Mouse (Mus musculus) bone marrow macrophage, adult 2 months (primary cell): ENCODE data around the gene Slc37a1. TPM values are rescaled to one million over a fixed set of nuclear protein-coding genes. Genes with fewer than 3 reads are reported as not detected.

Source experiments
- H3K27ac ChIP-seq: 2 replicates; pipeline ENCODE4 v1.5.1; 2012; ENCODE audit warnings: low read depth, low read length; ENCODE audit not compliant: insufficient read depth
- H3K4me1 ChIP-seq: 2 replicates; pipeline ENCODE4 v1.6.1; 2012; ENCODE audit warnings: low read length; ENCODE audit not compliant: control insufficient read depth, insufficient read depth
- H3K4me3 ChIP-seq: 2 replicates; pipeline ENCODE4 v1.5.1; 2012; ENCODE audit warnings: mild to moderate bottlenecking, low read length, moderate library complexity; ENCODE audit not compliant: insufficient read depth
- CTCF ChIP-seq: IDR thresholded peaks from 2 replicates; pipeline ENCODE4 v1.5.1; 2012; ENCODE audit warnings: low read depth, mild to moderate bottlenecking, low read length, moderate library complexity
- POLR2A ChIP-seq: IDR thresholded peaks from 2 replicates; pipeline ENCODE4 v1.6.1; 2012; ENCODE audit warnings: mild to moderate bottlenecking, low read depth, low read length, borderline replicate concordance
- polyA plus RNA-seq: library from polyadenylated mRNA; stranded (reverse); fragments of >200 nt; gene quantifications from 2 replicates; pipeline ENCODE4 v1.2.4, GENCODE M21; 2012; ENCODE audit not compliant: missing spikeins, insufficient read depth, insufficient read length

The Slc37a1 gene
- polyA plus RNA-seq, 1 experiment: 11.6 TPM

DNA sequence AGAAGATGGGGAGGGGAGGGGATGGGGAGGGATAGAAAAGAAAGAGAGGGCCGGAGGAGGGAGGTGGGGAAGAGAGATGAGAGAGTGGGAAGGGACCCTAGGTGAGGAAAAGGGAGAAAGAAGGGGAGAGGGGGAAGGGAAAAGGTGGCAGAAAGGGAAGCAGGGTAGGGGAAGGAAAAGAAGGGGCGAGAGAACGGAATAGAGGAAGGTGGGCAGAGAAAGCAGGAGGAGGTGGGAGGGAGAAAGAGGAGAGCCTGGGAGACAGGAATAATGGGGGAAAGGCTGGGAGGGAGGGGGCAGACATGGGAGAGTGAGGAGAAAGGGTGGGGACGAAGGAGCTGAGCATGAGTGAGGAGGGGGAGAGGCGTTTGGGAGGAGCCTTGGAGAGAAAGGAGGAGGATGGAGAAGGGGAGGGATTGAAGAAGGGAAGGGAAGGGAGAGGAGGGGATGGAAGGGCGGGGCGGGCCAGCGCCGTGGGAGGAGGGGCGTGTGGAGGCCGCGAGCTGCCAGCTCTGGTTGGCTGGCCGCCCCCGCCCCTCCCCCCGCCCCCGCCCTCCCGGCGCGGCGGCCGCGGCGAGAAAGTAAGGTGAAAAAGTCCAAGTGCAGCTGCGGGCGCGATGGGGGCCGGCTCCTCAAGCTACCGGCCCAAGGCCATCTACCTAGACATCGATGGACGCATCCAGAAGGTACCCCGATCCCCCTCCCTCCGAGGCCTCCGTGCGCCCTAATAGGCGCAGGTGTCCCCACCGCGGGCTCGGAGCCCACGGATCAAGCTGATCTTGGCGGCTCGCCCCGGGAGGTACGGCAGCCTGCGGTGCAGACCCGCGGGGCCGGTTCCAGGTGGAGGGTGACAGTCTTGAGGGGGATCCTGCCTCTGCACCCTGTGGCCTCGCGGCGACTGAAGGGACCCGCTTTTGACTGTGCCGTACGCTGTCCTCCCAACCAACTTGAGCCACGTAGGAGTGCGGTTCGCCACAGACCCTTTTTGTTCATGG, 99.4 kb downstream of the Slc37a1 start, which contains the start of gene Pde9a:
TSS of gene Pde9a (plus strand) at position 540 of the 995 bp plus-strand sequence.
- H3K4me3 ChIP-seq: no peak within 1 kb of the TSS

DNA sequence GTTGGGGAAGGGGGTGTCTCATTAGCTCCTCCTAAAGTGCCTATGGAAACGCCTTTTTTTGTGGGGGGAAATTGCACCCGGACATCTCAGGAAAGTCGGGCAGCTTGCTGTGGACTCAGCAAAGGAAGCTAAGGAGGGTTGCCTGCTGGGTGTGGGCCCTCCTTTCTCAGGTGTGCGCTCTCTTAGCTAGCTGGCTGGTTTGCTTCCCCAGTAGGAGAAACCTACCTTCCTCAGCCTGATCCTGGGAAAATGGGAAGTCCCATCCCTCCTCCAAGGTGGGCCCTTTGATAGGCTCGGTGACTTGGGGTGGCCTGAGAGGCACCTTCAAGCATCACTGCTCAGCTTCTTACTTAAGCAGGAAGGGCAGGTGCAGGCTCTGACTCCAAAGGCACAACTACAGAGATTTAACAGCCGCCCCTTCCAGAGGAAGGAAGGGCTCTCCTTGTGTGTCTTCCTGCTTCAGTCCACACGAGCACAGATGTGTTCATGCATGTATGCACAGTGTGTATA, 100.2 kb downstream of the Slc37a1 start:
- TF ChIP-seq POLR2A (no peak), CTCF (no peak)
- Histone ChIP-seq H3K4me3 (no peak overlapping the region), H3K4me1 (no peaks in the 10 kb centered on the region), H3K27ac (no peak overlapping the region)

More for the DNA sequence above, 99.4 kb downstream of the Slc37a1 start, which contains the start of gene Pde9a:
- H3K4me1 ChIP-seq: no peaks in the 10 kb centered on the region
- TF ChIP-seq POLR2A (no peak), CTCF (no peak)
- H3K27ac ChIP-seq: no peak within 1 kb of the TSS

GRCm38 (mm10) chr17:31389432-31390050, 102.9 kb downstream of the Slc37a1 start:
- H3K4me1 ChIP-seq: no peaks in the 10 kb centered on the region
- TF ChIP-seq POLR2A: no peak
- TF ChIP-seq CTCF: no peak

GRCm38 (mm10) chr17:31391462-31391861, 104.9 kb downstream of the Slc37a1 start:
- TF ChIP-seq CTCF (no peak), POLR2A (no peak)
- Histone ChIP-seq H3K4me1 (no peaks in the 10 kb centered on the region), H3K27ac (no peak overlapping the region), H3K4me3 (no peak overlapping the region)

More at GRCm38 (mm10) chr17:31389432-31390050, 102.9 kb downstream of the Slc37a1 start:
- no peak overlapping the region for H3K27ac ChIP-seq
- no peak overlapping the region for H3K4me3 ChIP-seq

- TF ChIP-seq POLR2A: no peak
- no peak for TF ChIP-seq CTCF
- no peak overlapping the region for H3K27ac ChIP-seq
- H3K4me1 ChIP-seq: no peaks in the 10 kb centered on the region
- no peak overlapping the region for H3K4me3 ChIP-seq
These were observed 105.4 kb downstream of the Slc37a1 start for GRCm38 (mm10) chr17:31392041-31392440.

DNA sequence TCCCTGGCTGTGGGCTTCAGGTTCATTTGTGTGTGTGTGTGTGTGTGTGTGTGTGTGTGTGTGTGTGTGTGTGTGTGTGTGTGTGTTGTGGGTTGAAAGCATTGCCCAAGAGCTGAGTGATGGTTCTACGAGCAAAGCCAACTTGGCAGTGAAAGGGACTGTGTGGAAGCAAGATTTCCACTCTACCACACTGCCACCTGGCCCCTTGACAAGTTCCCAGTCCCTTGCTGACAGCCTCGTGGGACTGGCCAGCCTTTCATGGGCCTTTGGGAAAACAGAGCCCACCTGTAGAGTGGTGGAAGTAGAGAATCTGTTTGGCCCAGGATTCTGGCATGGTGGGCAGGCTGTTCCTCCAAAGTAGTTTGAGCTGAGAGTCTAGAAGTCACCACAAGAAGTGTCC, 107.2 kb downstream of the Slc37a1 start:
- TF ChIP-seq CTCF (no peak), POLR2A (no peak)

GRCm38 (mm10) chr17:31400294-31400693, 113.7 kb downstream of the Slc37a1 start:
- no peak for TF ChIP-seq CTCF
- TF ChIP-seq POLR2A: no peak
- H3K27ac ChIP-seq: no peak overlapping the region
- H3K4me3 ChIP-seq: no peak overlapping the region
- H3K4me1 ChIP-seq: no peaks in the 10 kb centered on the region

More for the DNA sequence above, 107.2 kb downstream of the Slc37a1 start:
- no peak overlapping the region for H3K27ac ChIP-seq
- no peak overlapping the region for H3K4me3 ChIP-seq
- no peaks in the 10 kb centered on the region for H3K4me1 ChIP-seq

Other genes with a start within 250 kb of the Slc37a1 start
- 56.3 and 61.5 TPM in 2 replicates for gene Abcg1, start 229.1 kb upstream of the Slc37a1 start, polyA plus RNA-seq
- gene Tff3, start 157.1 kb upstream of the Slc37a1 start, polyA plus RNA-seq: not detected in 2 replicates
- gene Tff2, start 142.5 kb upstream of the Slc37a1 start, polyA plus RNA-seq: not detected in 2 replicates
- gene Tff1, start 121.5 kb upstream of the Slc37a1 start, polyA plus RNA-seq: not detected in 2 replicates
- not detected in 2 replicates for gene Tmprss3, start 87.8 kb upstream of the Slc37a1 start, polyA plus RNA-seq
- gene Ubash3a, start 78.9 kb upstream of the Slc37a1 start, polyA plus RNA-seq: not detected in 2 replicates
- gene Rsph1, start 9.4 kb upstream of the Slc37a1 start, polyA plus RNA-seq: not detected in 2 replicates
- not detected in 2 replicates for gene Pde9a, start 99.4 kb downstream of the Slc37a1 start, polyA plus RNA-seq
- 11.3 and 13.8 TPM in 2 replicates for gene Wdr4, start 233.2 kb downstream of the Slc37a1 start, polyA plus RNA-seq
- 132 and 146 TPM in 2 replicates for gene Ndufv3, start 233.3 kb downstream of the Slc37a1 start, polyA plus RNA-seq